Mouse (Mus musculus) forebrain, postnatal 0 days (tissue): ENCODE measurements around the gene Lig1. TPM values are rescaled to one million over a fixed set of nuclear protein-coding genes. Genes with fewer than 3 reads are reported as not detected.

Source experiments
- ATAC-seq: fragments of 200-750 bp; cut with Nextera tagmentation; 2 replicates; pipeline ENCODE4 v1.8.0; 2017; ENCODE audit warnings: mild to moderate bottlenecking, moderate library complexity
- DNase-seq: peaks from one replicate; pipeline ENCODE4 v3.0.0-alpha.2; 2015
- H3K27ac ChIP-seq: fragments of 300-500 bp; sonication (generic); 2 replicates; pipeline ENCODE4 v1.5.1; 2014; ENCODE audit warnings: low read depth, mild to moderate bottlenecking, antibody characterized with exemption, low read length, moderate library complexity, mixed read lengths
- H3K27me3 ChIP-seq: fragments of 300-500 bp; sonication (generic); 2 replicates; pipeline ENCODE4 v1.6.1; 2014; ENCODE audit warnings: mild to moderate bottlenecking, low read length, mixed read lengths; ENCODE audit not compliant: insufficient read depth
- H3K36me3 ChIP-seq: fragments of 300-500 bp; sonication (generic); 2 replicates; pipeline ENCODE4 v1.6.1; 2014; ENCODE audit warnings: mild to moderate bottlenecking, moderate library complexity; ENCODE audit not compliant: insufficient read depth
- H3K4me1 ChIP-seq: fragments of 300-500 bp; sonication (generic); 2 replicates; pipeline ENCODE4 v1.6.1; 2014; ENCODE audit warnings: antibody characterized with exemption; ENCODE audit not compliant: insufficient read depth
- H3K4me2 ChIP-seq: fragments of 300-500 bp; sonication (generic); 2 replicates; pipeline ENCODE4 v1.6.1; 2014; ENCODE audit warnings: low read depth, mild to moderate bottlenecking, moderate library complexity
- H3K4me3 ChIP-seq: fragments of 300-500 bp; sonication (generic); 2 replicates; pipeline ENCODE4 v1.5.1; 2014; ENCODE audit warnings: low read depth, low read length, mixed read lengths
- H3K9ac ChIP-seq: fragments of 300-500 bp; sonication (generic); 2 replicates; pipeline ENCODE4 v1.6.1; 2014; ENCODE audit warnings: mild to moderate bottlenecking
- H3K9me3 ChIP-seq: fragments of 300-500 bp; sonication (generic); 2 replicates; pipeline ENCODE4 v1.6.1; 2016; ENCODE audit warnings: low read length
- CTCF ChIP-seq: sonication (generic); IDR thresholded peaks from 2 replicates; pipeline ENCODE4 v1.5.1; 2016; ENCODE audit warnings: antibody characterized with exemption, control low read depth, low read depth
- WGBS: fragments of 180-500 bp; shearing (Covaris S2); extraction: QIAGEN DNeasy Blood & Tissue Kit; methylation state at CpG from one replicate; pipeline ENCODE4 v1.1.7; 2014; 5-methylcytosine and 5-hydroxymethylcytosine counted together
- polyA plus RNA-seq: library from polyadenylated mRNA; unstranded; fragments of >200 nt; fragmentation: Nextera tagmentation; extraction: Ambion mirVana; gene quantifications from 2 replicates; pipeline ENCODE4 v1.2.1, GENCODE M21; 2015
- total RNA-seq: library from RNA; depleted of rRNA; stranded (reverse); fragments of >200 nt; gene quantifications from 2 replicates; pipeline ENCODE4 v1.2.3, GENCODE M21; 2014

Lig1 gene
- total and polyA plus RNA-seq, 2 experiments from 2014 or later: 9.6 to 26.2 TPM

DNA sequence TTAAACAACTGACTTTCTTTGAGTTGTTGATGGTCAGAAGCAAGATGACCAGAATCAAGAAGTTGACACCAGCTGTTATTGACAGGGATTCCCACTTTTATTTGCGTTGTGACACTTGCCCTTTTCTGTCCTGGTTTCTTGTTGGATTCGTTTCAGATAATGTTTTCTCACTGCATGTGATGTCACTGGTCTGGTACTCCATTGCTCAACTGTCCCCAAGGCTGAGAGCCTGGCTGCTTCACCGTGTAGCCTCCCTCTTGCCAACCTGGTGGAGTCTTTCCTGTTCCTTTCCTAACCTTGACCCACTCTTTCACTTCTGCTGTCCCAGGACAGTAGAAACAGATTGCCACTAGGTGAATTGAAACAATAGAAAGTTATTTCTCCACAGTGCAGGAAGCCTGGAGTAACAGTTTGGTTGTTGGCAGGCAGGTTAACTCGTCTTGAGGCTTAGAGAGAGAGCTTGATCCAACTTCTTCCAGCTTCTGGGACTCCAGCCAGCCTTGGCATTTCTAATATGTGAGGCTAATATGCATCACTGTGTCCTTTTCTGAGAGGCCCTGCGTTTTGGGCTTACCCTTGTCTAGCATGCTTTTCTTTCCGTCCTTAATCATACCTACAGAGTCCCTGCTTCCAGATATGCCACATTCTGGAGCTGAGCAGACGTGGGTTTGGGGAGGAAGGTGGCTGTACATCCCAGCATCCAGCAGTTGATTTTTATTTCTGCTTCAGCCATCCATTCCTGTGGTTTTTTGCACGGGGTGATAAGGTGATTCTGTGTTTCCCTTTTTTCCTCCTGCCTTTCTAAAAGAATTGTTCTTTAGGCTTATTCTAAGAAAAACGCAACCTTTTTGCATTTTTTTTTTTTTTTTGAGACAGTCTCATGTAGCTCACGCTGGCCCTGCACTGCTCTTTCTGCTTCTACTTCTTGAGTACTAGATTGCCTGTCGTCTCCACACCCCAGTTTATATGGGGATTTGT, 17.1 kb downstream of the Lig1 start:
- Histone ChIP-seq H3K4me2 (no peak overlapping the region), H3K27ac (no peak overlapping the region), H3K4me3 (no peak overlapping the region), H3K4me1 (no peaks in the 10 kb centered on the region), H3K36me3 (peaks cover 72% of the 10 kb centered on the region), H3K9me3 (no peaks in the 10 kb centered on the region), H3K9ac (no peak overlapping the region), H3K27me3 (no peaks in the 10 kb centered on the region)
- DNase-seq: no peak
- no peak for TF ChIP-seq CTCF
- WGBS: 75% methylated on average over 11 of the region's 11 CpGs
- no peak for ATAC-seq

DNA sequence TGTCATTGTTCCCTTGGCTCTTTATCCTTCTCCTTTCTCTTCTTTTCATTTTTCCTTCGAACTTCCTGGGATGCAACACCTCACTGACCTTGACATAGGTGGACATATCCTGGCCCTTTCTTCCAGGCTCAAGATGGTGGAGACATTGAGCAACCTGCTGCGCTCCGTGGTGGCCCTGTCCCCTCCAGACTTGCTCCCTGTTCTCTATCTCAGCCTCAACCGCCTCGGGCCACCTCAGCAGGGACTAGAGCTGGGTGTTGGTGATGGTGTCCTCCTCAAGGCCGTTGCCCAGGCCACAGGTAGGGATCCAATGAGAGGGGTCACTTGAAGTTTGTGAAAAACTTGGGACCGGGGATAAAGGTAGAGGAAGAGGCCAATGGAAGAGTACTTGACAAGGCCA, 18.2 kb downstream of the Lig1 start:
- Histone ChIP-seq H3K9ac (no peak overlapping the region), H3K36me3 (peaks cover 76% of the 10 kb centered on the region), H3K9me3 (no peaks in the 10 kb centered on the region), H3K4me2 (no peak overlapping the region), H3K4me1 (no peaks in the 10 kb centered on the region), H3K27ac (no peak overlapping the region), H3K4me3 (no peak overlapping the region), H3K27me3 (no peaks in the 10 kb centered on the region)
- no peak for ATAC-seq
- WGBS: 95% methylated on average over 7 of the region's 7 CpGs
- TF ChIP-seq CTCF: no peak
- DNase-seq: no peak

DNA sequence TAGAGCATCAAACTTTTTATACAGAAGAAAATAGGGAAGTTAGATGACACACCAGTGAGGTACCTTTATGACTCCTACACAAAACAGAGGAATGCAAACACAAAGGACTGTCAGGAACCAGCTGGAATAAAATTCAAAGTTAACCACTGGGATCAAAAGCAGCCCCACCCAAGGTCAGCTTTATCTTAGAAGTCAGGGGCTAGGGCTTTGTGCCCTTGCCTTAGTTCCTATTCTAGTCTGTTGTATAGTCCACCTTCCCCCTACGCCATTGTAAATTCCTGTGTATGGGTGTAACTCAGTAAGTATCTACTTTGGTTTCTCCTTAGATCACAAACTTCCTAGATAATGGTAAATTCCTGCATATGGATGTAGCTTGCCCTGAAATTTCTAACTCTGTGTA, 20.6 kb downstream of the Lig1 start:
- no peaks in the 10 kb centered on the region for H3K9me3 ChIP-seq
- ATAC-seq (no peak), DNase-seq (no peak)
- no peak overlapping the region for H3K4me3 ChIP-seq
- no peaks in the 10 kb centered on the region for H3K4me1 ChIP-seq
- H3K4me2 ChIP-seq: no peak overlapping the region
- H3K9ac ChIP-seq: no peak overlapping the region
- H3K27me3 ChIP-seq: no peaks in the 10 kb centered on the region
- H3K27ac ChIP-seq: no peak overlapping the region
- TF ChIP-seq CTCF: no peak
- 94% methylated on average over 1 of the region's 1 CpGs for WGBS
- H3K36me3 ChIP-seq: peaks cover 77% of the 10 kb centered on the region

DNA sequence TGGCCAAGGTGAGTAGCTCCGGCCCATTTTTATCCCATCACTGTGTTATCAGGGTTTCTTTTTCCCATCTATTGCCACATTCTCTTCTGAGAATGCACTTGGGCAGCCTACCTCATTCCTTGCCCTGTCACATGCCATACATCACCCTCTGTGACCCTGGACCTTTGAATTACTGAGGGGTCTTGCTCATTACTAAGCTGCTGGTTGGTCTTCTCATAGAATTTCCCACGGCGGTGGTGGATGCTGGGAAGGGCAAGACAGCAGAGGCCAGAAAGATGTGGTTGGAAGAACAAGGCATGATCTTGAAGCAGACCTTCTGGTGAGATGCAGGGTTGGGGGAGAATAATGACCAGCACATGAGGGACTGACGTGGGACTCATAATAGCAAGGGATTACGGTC, 21.7 kb downstream of the Lig1 start:
- Histone ChIP-seq H3K9ac (no peak overlapping the region), H3K4me1 (no peaks in the 10 kb centered on the region), H3K4me3 (no peak overlapping the region), H3K9me3 (no peaks in the 10 kb centered on the region), H3K27ac (no peak overlapping the region), H3K27me3 (no peaks in the 10 kb centered on the region), H3K4me2 (no peak overlapping the region), H3K36me3 (peaks cover 80% of the 10 kb centered on the region)
- no peak for TF ChIP-seq CTCF
- ATAC-seq (no peak), DNase-seq (no peak)
- WGBS: 97% methylated on average over 5 of the region's 5 CpGs

DNA sequence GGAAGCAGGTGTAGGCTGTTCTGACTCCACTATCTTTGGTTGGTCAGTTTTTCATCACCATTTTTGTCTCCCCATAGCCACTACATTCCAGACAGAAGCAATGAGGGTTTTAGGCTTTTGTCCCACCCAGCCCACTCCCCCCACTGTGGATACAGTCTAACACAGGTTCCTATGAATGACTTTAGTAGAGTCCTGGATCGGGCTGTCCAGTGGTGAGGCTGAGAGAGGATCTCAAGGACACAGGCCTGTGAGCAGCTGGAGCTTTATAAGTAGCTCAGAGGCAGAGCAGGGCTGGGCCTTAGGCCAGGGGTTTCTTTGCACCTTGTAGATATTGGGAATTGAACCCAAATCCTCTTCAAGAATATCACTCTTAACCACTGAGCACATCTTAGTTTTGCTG, 24.6 kb downstream of the Lig1 start:
- Histone ChIP-seq H3K9ac (no peak overlapping the region), H3K27ac (no peak overlapping the region), H3K9me3 (no peaks in the 10 kb centered on the region), H3K4me3 (no peak overlapping the region), H3K4me1 (no peaks in the 10 kb centered on the region), H3K27me3 (no peaks in the 10 kb centered on the region), H3K4me2 (no peak overlapping the region), H3K36me3 (peaks cover 63% of the 10 kb centered on the region)
- 95% methylated on average over 1 of the region's 1 CpGs for WGBS
- no peak for TF ChIP-seq CTCF
- no peak for ATAC-seq
- no peak for DNase-seq

DNA sequence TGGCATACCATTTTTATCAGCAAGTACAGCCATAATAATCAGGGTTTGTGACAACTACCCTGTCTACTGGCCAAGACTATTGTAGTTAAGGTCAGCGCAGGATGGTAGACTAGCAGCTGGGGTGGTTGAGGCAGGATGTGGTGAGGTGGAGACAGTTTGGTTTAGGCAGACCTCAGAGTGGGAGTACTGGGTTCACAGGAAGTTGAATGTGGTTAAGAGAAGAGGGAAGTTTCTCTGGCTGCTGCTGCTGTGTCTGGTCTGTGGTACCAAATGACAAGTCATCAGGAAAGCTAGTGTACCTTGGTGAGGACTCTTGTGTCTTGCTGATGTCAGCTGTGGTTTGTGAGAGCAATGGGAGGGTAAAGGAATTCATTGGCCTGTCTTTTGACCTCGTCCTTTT, 25.7 kb downstream of the Lig1 start:
- H3K9me3 ChIP-seq: no peaks in the 10 kb centered on the region
- no peak overlapping the region for H3K9ac ChIP-seq
- peaks cover 58% of the 10 kb centered on the region for H3K36me3 ChIP-seq
- no peak overlapping the region for H3K4me2 ChIP-seq
- H3K4me3 ChIP-seq: no peak overlapping the region
- H3K27me3 ChIP-seq: no peaks in the 10 kb centered on the region
- no peak overlapping the region for H3K27ac ChIP-seq
- no peak for DNase-seq
- no peak for ATAC-seq
- TF ChIP-seq CTCF: no peak
- 85% methylated on average over 2 of the region's 2 CpGs for WGBS
- no peaks in the 10 kb centered on the region for H3K4me1 ChIP-seq

DNA sequence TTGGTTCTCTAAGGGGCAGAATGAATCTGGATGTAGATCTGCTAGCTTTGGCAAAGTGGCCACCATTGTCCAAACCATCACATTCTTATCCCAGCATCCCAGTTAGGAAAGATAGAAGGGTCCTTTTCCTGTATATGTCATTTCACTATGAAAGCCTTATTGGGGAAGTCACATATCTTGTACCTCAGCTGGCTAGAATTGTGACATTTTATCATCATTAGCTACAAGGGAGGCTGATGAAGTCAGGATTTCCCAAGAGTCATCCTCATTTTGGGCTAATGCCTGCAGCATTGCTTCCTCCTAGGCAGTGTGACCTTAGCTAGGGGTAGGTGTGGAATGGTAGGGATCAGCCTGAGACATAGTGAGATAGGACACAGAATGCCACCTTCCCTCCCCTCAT, 26.3 kb downstream of the Lig1 start:
- no peak for TF ChIP-seq CTCF
- no peaks in the 10 kb centered on the region for H3K9me3 ChIP-seq
- no peak overlapping the region for H3K4me2 ChIP-seq
- H3K27me3 ChIP-seq: no peaks in the 10 kb centered on the region
- no peak overlapping the region for H3K9ac ChIP-seq
- peaks cover 60% of the 10 kb centered on the region for H3K36me3 ChIP-seq
- no peak overlapping the region for H3K27ac ChIP-seq
- H3K4me1 ChIP-seq: no peaks in the 10 kb centered on the region
- no peak overlapping the region for H3K4me3 ChIP-seq
- DNase-seq: no peak
- no peak for ATAC-seq
